Mouse (Mus musculus) megakaryocyte, embryonic 14.5 days (primary cell): ENCODE results near the gene Fam227b. TPM values are rescaled to one million over a fixed set of nuclear protein-coding genes. Genes with fewer than 3 reads are reported as not detected.

Experiments
- H3K27me3 ChIP-seq: replicated peaks from 2 replicates; pipeline ENCODE3; 2012; ENCODE audit warnings: inconsistent platforms
- H3K36me3 ChIP-seq: replicated peaks from 2 replicates; pipeline ENCODE3; 2012; ENCODE audit warnings: low read length, inconsistent platforms, mixed read lengths
- H3K4me1 ChIP-seq: 2 replicates; pipeline ENCODE4 v1.6.1; 2012; ENCODE audit warnings: inconsistent platforms
- H3K4me3 ChIP-seq: replicated peaks from 2 replicates; pipeline ENCODE3; 2012; ENCODE audit warnings: moderate library complexity, mild to moderate bottlenecking, inconsistent platforms
- H3K9me3 ChIP-seq: 2 replicates; pipeline ENCODE4 v1.6.1; 2012; ENCODE audit warnings: inconsistent platforms
- FLI1 ChIP-seq: IDR thresholded peaks from 2 replicates; pipeline ENCODE4 v1.6.1; 2012; ENCODE audit warnings: low read length, inconsistent platforms, mixed read lengths
- GATA1 ChIP-seq: IDR thresholded peaks from 3 replicates; pipeline ENCODE4 v1.6.1; 2012; ENCODE audit warnings: mixed read lengths, low read length, inconsistent platforms, borderline replicate concordance
- polyA plus RNA-seq: library from polyadenylated mRNA; stranded (reverse); fragments of >175 nt; gene quantifications from 2 replicates; pipeline ENCODE4 v1.2.3, GENCODE M21; 2012; ENCODE audit warnings: low replicate concordance; ENCODE audit not compliant: insufficient read depth

Fam227b gene
- polyA plus RNA-seq, 1 experiment: not detected

- Histone ChIP-seq H3K36me3 (no peaks in the 10 kb centered on the region), H3K27me3 (no peaks in the 10 kb centered on the region), H3K4me3 (no peak overlapping the region), H3K9me3 (no peaks in the 10 kb centered on the region), H3K4me1 (peaks cover 3% of the 10 kb centered on the region; the same call in 1 of the 2 replicates)
- TF ChIP-seq GATA1 (no peak), FLI1 (no peak)
These were observed 88.9 kb downstream of the Fam227b start for GRCm38 (mm10) chr2:126062876-126063275.

- H3K36me3 ChIP-seq: no peaks in the 10 kb centered on the region
- no peak for TF ChIP-seq GATA1
- no peak for TF ChIP-seq FLI1
- H3K9me3 ChIP-seq: no peaks in the 10 kb centered on the region
- no peaks in the 10 kb centered on the region for H3K27me3 ChIP-seq
- peaks cover 3% of the 10 kb centered on the region; the same call in 1 of the 2 replicates for H3K4me1 ChIP-seq
- H3K4me3 ChIP-seq: no peak overlapping the region
These were observed 90.6 kb downstream of the Fam227b start for GRCm38 (mm10) chr2:126061037-126061773.

- Histone ChIP-seq H3K36me3 (no peaks in the 10 kb centered on the region), H3K4me3 (no peak overlapping the region), H3K4me1 (peaks cover 3% of the 10 kb centered on the region; the same call in 1 of the 2 replicates), H3K27me3 (no peaks in the 10 kb centered on the region), H3K9me3 (no peaks in the 10 kb centered on the region)
- TF ChIP-seq GATA1 (no peak), FLI1 (no peak)
These were observed 91.2 kb downstream of the Fam227b start for GRCm38 (mm10) chr2:126060595-126060994.

- Histone ChIP-seq H3K9me3 (no peaks in the 10 kb centered on the region), H3K27me3 (peaks cover 4% of the 10 kb centered on the region), H3K4me1 (peaks cover 4% of the 10 kb centered on the region; the same call in 1 of the 2 replicates), H3K36me3 (no peaks in the 10 kb centered on the region), H3K4me3 (peak overlapping the region; percentile 48)
- no peak for TF ChIP-seq FLI1
- no peak for TF ChIP-seq GATA1
These were observed 98.1 kb downstream of the Fam227b start for GRCm38 (mm10) chr2:126053657-126054056.

- Histone ChIP-seq H3K4me1 (peaks cover 4% of the 10 kb centered on the region; the same call in 1 of the 2 replicates), H3K27me3 (peaks cover 4% of the 10 kb centered on the region), H3K9me3 (no peaks in the 10 kb centered on the region), H3K36me3 (no peaks in the 10 kb centered on the region), H3K4me3 (no peak overlapping the region)
- TF ChIP-seq FLI1 (no peak), GATA1 (no peak)
These were observed 98.9 kb downstream of the Fam227b start for GRCm38 (mm10) chr2:126052749-126053557.

GRCm38 (mm10) chr2:126045621-126046020 is 106.2 kb downstream of the Fam227b start:
- Histone ChIP-seq H3K36me3 (no peaks in the 10 kb centered on the region), H3K27me3 (no peaks in the 10 kb centered on the region), H3K4me3 (no peak overlapping the region), H3K4me1 (peaks cover 18% of the 10 kb centered on the region), H3K9me3 (no peaks in the 10 kb centered on the region)
- TF ChIP-seq FLI1 (no peak), GATA1 (no peak)

- H3K36me3 ChIP-seq: no peaks in the 10 kb centered on the region
- no peaks in the 10 kb centered on the region for H3K9me3 ChIP-seq
- H3K27me3 ChIP-seq: peaks cover 4% of the 10 kb centered on the region
- no peak for TF ChIP-seq GATA1
- TF ChIP-seq FLI1: no peak
- peaks cover 18% of the 10 kb centered on the region for H3K4me1 ChIP-seq
- no peak overlapping the region for H3K4me3 ChIP-seq
These were observed 109.1 kb downstream of the Fam227b start for GRCm38 (mm10) chr2:126042674-126043073.

GRCm38 (mm10) chr2:126041237-126041636 is 110.6 kb downstream of the Fam227b start:
- no peaks in the 10 kb centered on the region for H3K36me3 ChIP-seq
- no peak for TF ChIP-seq FLI1
- no peak for TF ChIP-seq GATA1
- peaks cover 15% of the 10 kb centered on the region for H3K4me1 ChIP-seq
- H3K27me3 ChIP-seq: peaks cover 4% of the 10 kb centered on the region
- no peaks in the 10 kb centered on the region for H3K9me3 ChIP-seq
- H3K4me3 ChIP-seq: no peak overlapping the region

GRCm38 (mm10) chr2:126040651-126041050 is 111.2 kb downstream of the Fam227b start:
- Histone ChIP-seq H3K36me3 (no peaks in the 10 kb centered on the region), H3K9me3 (no peaks in the 10 kb centered on the region), H3K4me3 (no peak overlapping the region), H3K4me1 (peaks cover 17% of the 10 kb centered on the region), H3K27me3 (peaks cover 6% of the 10 kb centered on the region)
- TF ChIP-seq GATA1: no peak
- no peak for TF ChIP-seq FLI1

GRCm38 (mm10) chr2:126039414-126039891 is 112.4 kb downstream of the Fam227b start:
- Histone ChIP-seq H3K36me3 (no peaks in the 10 kb centered on the region), H3K4me1 (peaks cover 25% of the 10 kb centered on the region), H3K27me3 (peaks cover 8% of the 10 kb centered on the region), H3K4me3 (no peak overlapping the region), H3K9me3 (no peaks in the 10 kb centered on the region)
- TF ChIP-seq GATA1: no peak
- no peak for TF ChIP-seq FLI1
